Mouse (Mus musculus) myocyte (in vitro differentiated cells): ENCODE results near the gene D930020B18Rik.

Source experiments
- POLR2A ChIP-seq: IDR thresholded peaks from one replicate; pipeline ENCODE4 v1.6.1; 2011; ENCODE audit warnings: low read depth, mild to moderate bottlenecking, control low read depth, moderate library complexity; ENCODE audit not compliant: insufficient read length
- POLR2AphosphoS2 ChIP-seq: IDR thresholded peaks from one replicate; pipeline ENCODE4 v1.6.1; 2011; ENCODE audit warnings: low read depth, control low read depth; ENCODE audit not compliant: insufficient read length
- REST ChIP-seq: IDR thresholded peaks from one replicate; pipeline ENCODE4 v1.6.1; 2011; ENCODE audit warnings: mild to moderate bottlenecking, control low read depth, moderate library complexity; ENCODE audit not compliant: insufficient read depth, insufficient read length

DNA sequence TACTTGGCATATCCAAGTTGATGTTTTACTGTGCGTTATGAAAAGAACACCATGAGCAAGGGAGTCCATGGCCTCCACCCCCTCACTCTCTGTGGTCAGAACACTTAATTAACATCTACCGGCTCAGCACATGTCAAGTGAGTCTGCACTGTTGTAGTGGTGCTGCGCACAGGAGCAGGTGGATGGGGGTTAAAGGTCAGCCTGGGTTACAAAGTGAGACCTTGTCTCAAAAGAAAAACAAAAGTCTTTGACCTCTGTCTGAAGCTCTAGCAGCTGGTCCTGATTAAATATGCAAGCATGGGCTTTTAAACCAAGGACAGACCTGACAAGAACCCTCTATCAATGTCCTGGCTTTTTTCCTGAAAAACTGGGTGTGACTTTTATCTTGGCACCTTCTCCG lies 100.9 kb downstream of the D930020B18Rik start:
- no peak for TF ChIP-seq POLR2A
- no peak for TF ChIP-seq REST
- no peak for TF ChIP-seq POLR2AphosphoS2
